ENCODE assay signal across 24 mouse cellular contexts in the genomic region with DNA sequence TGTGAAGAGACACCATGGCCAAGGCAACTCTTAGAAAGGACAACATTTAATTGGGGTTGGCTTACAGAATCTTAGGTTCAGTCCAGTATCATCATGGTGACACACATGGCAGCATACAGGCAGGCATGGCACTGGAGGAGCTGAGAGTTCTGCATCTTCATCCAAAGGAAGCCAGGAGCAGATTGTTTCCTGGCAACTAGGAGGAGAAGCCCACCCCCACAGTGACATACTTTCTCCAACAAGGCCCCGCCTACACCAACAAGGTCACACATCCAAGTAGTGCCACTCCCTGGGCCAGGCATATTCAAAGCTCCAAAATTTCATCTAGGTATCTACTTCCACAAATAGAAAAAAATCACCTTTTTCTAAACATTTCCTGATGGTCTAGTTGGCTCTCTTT.
"Had no signal": no experiment of that assay in that cellular context is flagged by ENCODE, and none has a peak within 500 bp of the region (broad histone marks: within the 10 kb centered on the region; RNA-seq: fewer than 3 reads in every experiment).

No protein-coding gene starts in this region.

- DNase-seq: gastrocnemius, adult 2 months; gastrocnemius, postnatal 10 days; gastrocnemius, postnatal 25 days; heart, adult 2 months; heart, postnatal 14 days; heart, postnatal 36 days; kidney, adult 11 months; kidney, adult 2 months; kidney, adult 9 months; kidney, postnatal 10 days; kidney, postnatal 25 days; layer of hippocampus, adult 9-11 months; layer of hippocampus, postnatal 36 days; left cerebral cortex, postnatal 4 days; liver, embryonic 13.5 days had no signal

- H3K27ac ChIP-seq: gastrocnemius, adult 2 months; heart, adult 2 months; heart, embryonic 13.5 days; heart, embryonic 15.5 days; hindbrain, embryonic 13.5 days; hindbrain, embryonic 15.5 days; hindbrain, postnatal 0 days; limb, embryonic 13.5 days; limb, embryonic 15.5 days; liver, embryonic 13.5 days; liver, embryonic 15.5 days had no signal

- ATAC-seq: hindbrain, postnatal 0 days; intestine, embryonic 16.5 days had no signal

- H3K4me3 ChIP-seq: gastrocnemius, adult 2 months; heart, adult 2 months; heart, embryonic 13.5 days; heart, embryonic 15.5 days; hindbrain, embryonic 13.5 days; hindbrain, embryonic 15.5 days; limb, embryonic 13.5 days; limb, embryonic 15.5 days; liver, embryonic 13.5 days; liver, embryonic 15.5 days had no signal
